Mouse (Mus musculus) heart, embryonic 12.5 days (tissue): ENCODE results near the gene Stx7. TPM values are rescaled to one million over a fixed set of nuclear protein-coding genes. Genes with fewer than 3 reads are reported as not detected.
A peak's percentile ranks its signal among the peaks of the same experiment; 100 is the strongest.

Source experiments
- ATAC-seq: fragments of 200-750 bp; cut with Nextera tagmentation; 2 replicates; pipeline ENCODE4 v1.8.0; 2017; ENCODE audit warnings: moderate TSS enrichment, moderate library complexity; ENCODE audit not compliant: insufficient number of reproducible peaks, low FRiP score
- H3K27ac ChIP-seq: fragments of 300-500 bp; sonication (generic); 2 replicates; pipeline ENCODE4 v1.5.1; 2016; ENCODE audit warnings: mild to moderate bottlenecking, moderate library complexity; ENCODE audit not compliant: poor library complexity, severe bottlenecking
- H3K27me3 ChIP-seq: fragments of 300-500 bp; sonication (generic); replicated peaks from 2 replicates; pipeline ENCODE4 v1.6.1; 2016; ENCODE audit warnings: mild to moderate bottlenecking, moderate library complexity
- H3K36me3 ChIP-seq: fragments of 300-500 bp; sonication (generic); 2 replicates; pipeline ENCODE4 v1.6.1; 2016; ENCODE audit warnings: mild to moderate bottlenecking, moderate library complexity
- H3K4me1 ChIP-seq: fragments of 300-500 bp; sonication (generic); replicated peaks from 2 replicates; pipeline ENCODE4 v1.6.1; 2016; ENCODE audit warnings: mild to moderate bottlenecking
- H3K4me2 ChIP-seq: fragments of 300-500 bp; sonication (generic); 2 replicates; pipeline ENCODE4 v1.6.1; 2016; ENCODE audit warnings: mild to moderate bottlenecking, moderate library complexity
- H3K4me3 ChIP-seq: fragments of 300-500 bp; sonication (generic); 2 replicates; pipeline ENCODE4 v1.5.1; 2016; ENCODE audit warnings: mild to moderate bottlenecking
- H3K9ac ChIP-seq: fragments of 300-500 bp; sonication (generic); 2 replicates; pipeline ENCODE4 v1.6.1; 2016; ENCODE audit warnings: mild to moderate bottlenecking, moderate library complexity
- H3K9me3 ChIP-seq: fragments of 300-500 bp; sonication (generic); replicated peaks from 2 replicates; pipeline ENCODE4 v1.6.1; 2016; ENCODE audit warnings: mild to moderate bottlenecking, moderate library complexity
- WGBS: fragments of 180-500 bp; shearing (Covaris S2); methylation state at CpG from one replicate; pipeline ENCODE4 v1.1.7; 2016; 5-methylcytosine and 5-hydroxymethylcytosine counted together
- polyA plus RNA-seq: library from polyadenylated mRNA; unstranded; fragments of >200 nt; fragmentation: Nextera tagmentation; extraction: Ambion mirVana; gene quantifications from 2 replicates; pipeline ENCODE4 v1.2.1, GENCODE M21; 2016

Gene Stx7
- polyA plus RNA-seq, 1 experiment from 2014 or later = 86.9 TPM

DNA sequence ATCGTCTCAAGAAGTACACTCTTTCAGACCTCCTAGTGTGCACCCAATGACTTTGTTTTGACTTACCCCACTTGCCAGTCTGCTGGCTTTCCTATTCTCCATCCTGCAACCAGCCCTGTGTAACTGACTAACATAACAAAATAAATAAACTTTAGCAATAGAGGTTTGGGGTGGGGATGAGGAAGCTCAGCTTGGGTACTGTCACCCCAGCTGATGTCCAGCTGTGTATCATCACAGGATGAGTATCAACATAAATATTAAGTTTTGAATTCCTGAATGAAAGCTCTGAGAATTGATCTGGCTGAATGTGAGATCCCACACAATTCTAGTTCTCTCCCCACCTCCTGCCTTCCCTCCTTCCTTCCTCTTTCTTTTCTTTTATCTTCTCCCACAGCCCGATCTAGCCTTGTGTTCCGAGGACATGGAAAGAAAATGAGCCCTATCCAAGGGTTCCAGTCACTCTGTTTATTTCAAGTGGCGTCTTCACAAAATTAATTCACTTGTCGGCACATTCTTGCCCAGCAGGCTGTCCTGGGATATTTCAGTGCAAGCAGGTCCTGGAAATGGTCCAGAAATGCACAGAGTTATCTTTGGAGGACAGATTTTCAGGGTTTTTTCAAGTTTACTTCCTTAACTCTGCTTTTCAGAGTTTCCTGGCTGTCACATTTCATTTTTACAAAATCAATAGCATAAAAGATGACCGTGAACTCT, 68.6 kb downstream of the Stx7 start:
- 0 out of 2 replicates have a peak, but pooled peaks have one; percentile 45 for ATAC-seq
- Histone ChIP-seq H3K4me2 (peak overlapping the region; percentile 29), H3K9me3 (no peaks in the 10 kb centered on the region), H3K36me3 (no peaks in the 10 kb centered on the region), H3K27ac (0 out of 2 replicates have a peak overlapping the region, but pooled peaks have one; percentile 43), H3K27me3 (peaks cover 18% of the 10 kb centered on the region), H3K4me3 (no peak overlapping the region), H3K9ac (no peak overlapping the region), H3K4me1 (peaks cover 9% of the 10 kb centered on the region; the same call in 1 of the 2 replicates)
- WGBS = 27% methylated on average over 6 of the region's 6 CpGs

- no peak overlapping the region for H3K4me3 ChIP-seq
- H3K4me2 ChIP-seq = no peak overlapping the region
- WGBS = 76% methylated on average over 5 of the region's 5 CpGs
- ATAC-seq = no peak
- peaks cover 21% of the 10 kb centered on the region for H3K4me1 ChIP-seq
- H3K9me3 ChIP-seq = no peaks in the 10 kb centered on the region
- H3K27me3 ChIP-seq = peaks cover 46% of the 10 kb centered on the region
- no peaks in the 10 kb centered on the region for H3K36me3 ChIP-seq
- no peak overlapping the region for H3K27ac ChIP-seq
- no peak overlapping the region for H3K9ac ChIP-seq
Measured at GRCm38 (mm10) chr10:24220931-24221330, 71.8 kb downstream of the Stx7 start.

GRCm38 (mm10) chr10:24222911-24223310, 73.8 kb downstream of the Stx7 start:
- Histone ChIP-seq H3K27me3 (peaks cover 54% of the 10 kb centered on the region), H3K4me1 (peaks cover 15% of the 10 kb centered on the region), H3K27ac (no peak overlapping the region), H3K9me3 (no peaks in the 10 kb centered on the region), H3K36me3 (no peaks in the 10 kb centered on the region), H3K9ac (peak overlapping the region; percentile 49; the same call in 1 of the 2 replicates), H3K4me2 (peak overlapping the region; percentile 97), H3K4me3 (peak overlapping the region; percentile 59)
- WGBS = 17% methylated on average over 6 of the region's 6 CpGs
- no peak for ATAC-seq

GRCm38 (mm10) chr10:24223449-24224143, 74.5 kb downstream of the Stx7 start, which contains the start of gene Moxd1:
Gene Moxd1 (plus strand): TSS chr10:24223517.
- no peak within 1 kb of the TSS for H3K27ac ChIP-seq
- H3K4me3 ChIP-seq = peak within 1 kb of the TSS; percentile 59
- H3K27me3 ChIP-seq = peaks cover 54% of the 10 kb centered on the region
- no peaks in the 10 kb centered on the region for H3K36me3 ChIP-seq
- WGBS = 2% methylated on average over 51 of the region's 56 CpGs
- H3K4me1 ChIP-seq = peaks cover 11% of the 10 kb centered on the region
- peak within 1 kb of the TSS; percentile 97 for H3K4me2 ChIP-seq
- peak; percentile 42; the same call in 1 of the 2 replicates for ATAC-seq
- no peaks in the 10 kb centered on the region for H3K9me3 ChIP-seq
- peak within 1 kb of the TSS; percentile 49 for H3K9ac ChIP-seq

DNA sequence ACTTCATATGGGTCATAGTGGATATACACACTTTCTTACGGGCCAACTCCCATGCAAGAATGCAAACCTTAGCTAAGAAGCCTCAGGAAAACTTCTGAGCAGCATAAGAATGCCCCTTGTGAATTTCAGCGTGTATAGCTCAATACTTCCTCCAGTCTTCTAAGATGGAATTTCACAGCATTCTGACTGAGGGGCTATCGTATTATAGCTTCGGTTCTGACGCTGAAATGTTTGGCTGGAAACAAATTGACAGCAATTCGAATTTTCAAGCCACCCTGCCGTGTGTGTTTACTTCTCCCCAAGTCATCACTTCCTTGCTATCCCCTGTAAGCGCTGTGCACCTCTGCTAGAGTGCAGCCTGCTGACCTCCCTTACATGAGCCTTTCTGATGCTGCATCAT, 75.5 kb downstream of the Stx7 start:
- no peak overlapping the region for H3K4me3 ChIP-seq
- WGBS = 23% methylated on average over 8 of the region's 8 CpGs
- H3K27ac ChIP-seq = no peak overlapping the region
- ATAC-seq = no peak
- peaks cover 11% of the 10 kb centered on the region for H3K4me1 ChIP-seq
- peaks cover 54% of the 10 kb centered on the region for H3K27me3 ChIP-seq
- H3K9ac ChIP-seq = no peak overlapping the region
- no peak overlapping the region for H3K4me2 ChIP-seq
- H3K9me3 ChIP-seq = no peaks in the 10 kb centered on the region
- no peaks in the 10 kb centered on the region for H3K36me3 ChIP-seq

- no peak for ATAC-seq
Measured at GRCm38 (mm10) chr10:24228318-24229183, 79.4 kb downstream of the Stx7 start.

GRCm38 (mm10) chr10:24232281-24232680, 83.2 kb downstream of the Stx7 start:
- H3K27me3 ChIP-seq = no peaks in the 10 kb centered on the region
- WGBS = 68% methylated on average over 4 of the region's 4 CpGs
- no peak for ATAC-seq
- H3K36me3 ChIP-seq = no peaks in the 10 kb centered on the region
- no peaks in the 10 kb centered on the region for H3K9me3 ChIP-seq
- no peak overlapping the region for H3K4me2 ChIP-seq
- no peak overlapping the region for H3K27ac ChIP-seq
- H3K4me3 ChIP-seq = no peak overlapping the region
- H3K4me1 ChIP-seq = no peaks in the 10 kb centered on the region
- no peak overlapping the region for H3K9ac ChIP-seq

More at GRCm38 (mm10) chr10:24228318-24229183, 79.4 kb downstream of the Stx7 start:
- H3K36me3 ChIP-seq = no peaks in the 10 kb centered on the region
- no peak overlapping the region for H3K4me2 ChIP-seq
- H3K27me3 ChIP-seq = peaks cover 27% of the 10 kb centered on the region
- H3K9me3 ChIP-seq = no peaks in the 10 kb centered on the region
- no peak overlapping the region for H3K4me3 ChIP-seq
- WGBS = 61% methylated on average over 12 of the region's 12 CpGs
- H3K9ac ChIP-seq = no peak overlapping the region
- H3K4me1 ChIP-seq = peaks cover 3% of the 10 kb centered on the region
- no peak overlapping the region for H3K27ac ChIP-seq

GRCm38 (mm10) chr10:24235426-24236283, 86.6 kb downstream of the Stx7 start:
- H3K9me3 ChIP-seq = peaks cover 4% of the 10 kb centered on the region
- no peak for ATAC-seq
- H3K36me3 ChIP-seq = no peaks in the 10 kb centered on the region
- no peak overlapping the region for H3K27ac ChIP-seq
- WGBS = 78% methylated on average over 23 of the region's 23 CpGs
- no peak overlapping the region for H3K4me3 ChIP-seq
- no peak overlapping the region for H3K4me2 ChIP-seq
- H3K9ac ChIP-seq = no peak overlapping the region
- H3K4me1 ChIP-seq = no peaks in the 10 kb centered on the region
- H3K27me3 ChIP-seq = no peaks in the 10 kb centered on the region
